Mouse (Mus musculus) brain, adult 2 months (tissue): Measurements from ENCODE around the gene Trdn.

Experiments used
- DNase-seq: peaks from one replicate; pipeline ENCODE4 v3.0.0; 2011; ENCODE audit warnings: low read depth, low spot score

Trdn gene

GRCm38 (mm10) chr10:33080254-33080653, at the start of gene Trdn:
Trdn (plus strand) TSS chr10:33080554.
- DNase-seq = no peak

GRCm38 (mm10) chr10:33060771-33061170, 19.6 kb upstream of the Trdn start:
- no peak for DNase-seq

- DNase-seq = no peak
These were observed 14.8 kb upstream of the Trdn start for GRCm38 (mm10) chr10:33065566-33065965.

GRCm38 (mm10) chr10:33073126-33073525, 7.2 kb upstream of the Trdn start:
- DNase-seq = no peak

GRCm38 (mm10) chr10:33082151-33082844, 1.9 kb downstream of the Trdn start:
- DNase-seq = no peak

GRCm38 (mm10) chr10:33082961-33083626, 2.7 kb downstream of the Trdn start:
- peak; percentile 30 for DNase-seq

GRCm38 (mm10) chr10:33083627-33084158, 3.3 kb downstream of the Trdn start:
- DNase-seq = peak; percentile 18

GRCm38 (mm10) chr10:33088403-33088802, 8.0 kb downstream of the Trdn start:
- no peak for DNase-seq

- DNase-seq = no peak
These were observed 12.0 kb downstream of the Trdn start for GRCm38 (mm10) chr10:33092400-33092799.

- DNase-seq = no peak
These were observed 27.6 kb downstream of the Trdn start for GRCm38 (mm10) chr10:33107942-33108341.

GRCm38 (mm10) chr10:33123028-33123427, 42.7 kb downstream of the Trdn start:
- no peak for DNase-seq

- DNase-seq = peak; percentile 26
These were observed 64.6 kb downstream of the Trdn start for GRCm38 (mm10) chr10:33144911-33145310.

- DNase-seq = no peak
These were observed 99.6 kb downstream of the Trdn start for GRCm38 (mm10) chr10:33179731-33180631.

GRCm38 (mm10) chr10:33189031-33189430, 108.7 kb downstream of the Trdn start:
- no peak for DNase-seq

- no peak for DNase-seq
These were observed 115.6 kb downstream of the Trdn start for GRCm38 (mm10) chr10:33195919-33196318.

- no peak for DNase-seq
These were observed 117.9 kb downstream of the Trdn start for GRCm38 (mm10) chr10:33198257-33198656.

GRCm38 (mm10) chr10:33210411-33210810, 130.1 kb downstream of the Trdn start:
- no peak for DNase-seq

- no peak for DNase-seq
These were observed 173.6 kb downstream of the Trdn start for GRCm38 (mm10) chr10:33253911-33254310.

GRCm38 (mm10) chr10:33256202-33256601, 175.8 kb downstream of the Trdn start:
- no peak for DNase-seq

GRCm38 (mm10) chr10:33304982-33305381, 224.6 kb downstream of the Trdn start:
- peak; percentile 65 for DNase-seq

GRCm38 (mm10) chr10:33353026-33353425, 272.7 kb downstream of the Trdn start:
- no peak for DNase-seq

GRCm38 (mm10) chr10:33366521-33366920, 286.2 kb downstream of the Trdn start:
- peak; percentile 62 for DNase-seq
